Mouse (Mus musculus): ENCODE measurements around the gene Mcm8.

DNA sequence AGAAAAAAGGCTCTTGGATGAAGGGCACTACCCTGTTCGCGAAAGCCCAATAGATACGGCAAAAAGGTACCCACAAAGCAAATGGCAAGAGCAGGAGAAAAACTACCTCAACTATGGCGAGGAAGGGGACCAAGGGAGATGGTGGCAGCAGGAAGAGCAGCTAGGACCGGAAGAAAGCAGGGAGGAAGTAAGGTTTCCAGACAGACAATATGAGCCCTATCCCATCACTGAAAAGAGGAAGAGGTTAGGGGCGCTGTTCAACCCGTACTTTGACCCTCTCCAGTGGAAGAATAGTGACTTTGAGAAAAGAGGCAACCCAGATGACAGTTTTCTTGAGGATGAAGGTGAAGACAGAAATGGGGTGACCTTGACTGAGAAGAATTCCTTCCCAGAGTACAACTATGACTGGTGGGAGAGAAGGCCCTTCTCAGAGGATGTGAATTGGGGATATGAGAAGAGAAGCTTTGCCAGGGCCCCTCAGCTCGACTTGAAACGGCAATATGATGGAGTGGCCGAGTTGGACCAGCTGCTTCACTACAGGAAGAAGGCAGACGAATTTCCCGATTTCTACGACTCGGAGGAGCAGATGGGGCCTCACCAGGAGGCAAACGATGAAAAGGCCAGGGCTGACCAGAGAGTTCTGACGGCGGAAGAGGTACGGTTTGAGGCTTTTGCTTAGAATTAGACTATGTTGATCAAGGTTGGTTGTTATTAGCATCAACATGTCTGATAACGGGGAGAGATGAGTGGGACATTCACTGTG is 22.3 kb upstream of the Mcm8 start:
- TF ChIP-seq TAL1 (IDR thresholded peaks at IDR 0.05; ENCODE audit: low read length) (no peak), GATA1 (IDR thresholded peaks at IDR 0.05; ENCODE audit: low read length) (no peak)
